12 mouse cellular contexts compared by ENCODE assay signal in the genomic region with DNA sequence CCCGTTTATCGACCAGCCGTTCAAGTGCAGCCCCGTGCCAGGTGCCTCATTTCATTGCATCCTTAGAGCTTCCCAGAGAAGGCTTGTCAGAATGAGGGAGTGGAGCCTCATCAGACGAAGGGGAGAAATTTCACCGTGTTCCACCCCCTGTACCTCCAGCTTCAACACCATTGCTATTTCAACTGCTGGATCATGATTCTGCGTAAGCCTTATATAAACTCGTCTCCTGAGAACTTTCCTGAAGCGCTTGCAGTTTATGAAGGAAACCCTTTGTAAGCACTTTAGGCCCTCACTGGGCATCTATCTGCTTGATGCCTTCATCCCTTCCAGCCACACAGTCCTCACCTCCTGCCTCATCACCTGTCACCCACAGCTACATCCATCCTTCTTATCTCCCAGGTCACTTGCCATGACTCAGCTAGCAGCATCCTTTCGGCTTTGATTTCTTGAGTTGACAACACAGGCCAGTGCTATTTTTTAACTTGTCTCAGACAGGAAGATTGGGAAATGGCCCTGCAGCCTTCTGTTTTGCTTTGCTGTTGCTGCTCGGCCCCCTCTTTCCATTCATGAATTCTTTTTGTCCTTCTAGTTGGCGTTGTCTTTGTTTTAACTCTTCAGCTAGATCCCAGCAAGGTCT.
"Had no signal": no experiment of that assay in that cellular context is flagged by ENCODE, and none has a peak within 500 bp of the region (broad histone marks: within the 10 kb centered on the region; RNA-seq: fewer than 3 reads in every experiment).

No protein-coding gene starts in this region.

- H3K4me3 ChIP-seq: limb, embryonic 15.5 days; liver, embryonic 12.5 days; midbrain, embryonic 10.5 days; neural tube, embryonic 13.5 days had no signal

- H3K27me3 ChIP-seq: limb, embryonic 15.5 days; liver, embryonic 12.5 days; neural tube, embryonic 13.5 days had no signal

- H3K4me2 ChIP-seq: limb, embryonic 15.5 days; liver, embryonic 12.5 days; neural tube, embryonic 13.5 days had no signal

- ATAC-seq: liver, embryonic 12.5 days; midbrain, embryonic 16.5 days had no signal

- H3K9me3 ChIP-seq: limb, embryonic 15.5 days; liver, embryonic 12.5 days; midbrain, embryonic 10.5 days; neural tube, embryonic 13.5 days had no signal

- DNase-seq: kidney, adult 11 months; kidney, adult 9 months; lung, postnatal 36 days; right cerebral cortex, postnatal 14 days; thymus, adult 18-20 months; thymus, postnatal 14 days had no signal

- H3K9ac ChIP-seq: limb, embryonic 15.5 days; liver, embryonic 12.5 days; neural tube, embryonic 13.5 days had no signal

- H3K36me3 ChIP-seq: limb, embryonic 15.5 days; liver, embryonic 12.5 days; midbrain, embryonic 10.5 days had no signal

- H3K4me1 ChIP-seq: limb, embryonic 15.5 days; liver, embryonic 12.5 days; midbrain, embryonic 10.5 days had no signal

- H3K27ac ChIP-seq: kidney, postnatal 0 days; limb, embryonic 15.5 days; liver, embryonic 12.5 days; midbrain, embryonic 10.5 days; neural tube, embryonic 13.5 days had no signal
